Mouse (Mus musculus) heart, adult 2 months (tissue): ENCODE measurements around the gene Cmss1.

ENCODE experiments used
- CTCF ChIP-seq: fragments of 200-600 bp; IDR thresholded peaks from 2 replicates; pipeline ENCODE4 v1.8.1; 2022; ENCODE audit warnings: antibody characterized with exemption, mild to moderate bottlenecking, moderate library complexity
- POLR2A ChIP-seq: fragments of 200-500 bp; IDR thresholded peaks from 2 replicates; pipeline ENCODE4 v1.6.1; 2011; ENCODE audit warnings: mild to moderate bottlenecking, low read depth, low read length, control low read depth; ENCODE audit not compliant: insufficient read depth

- TF ChIP-seq POLR2A: no peak
- TF ChIP-seq CTCF: no peak
Observed at GRCm38 (mm10) chr16:57437523-57438287, 169.0 kb downstream of the Cmss1 start.
